Mouse (Mus musculus): ENCODE results near the gene Zfp811. TPM values are rescaled to one million over a fixed set of nuclear protein-coding genes. Genes with fewer than 3 reads are reported as not detected.
"Not testable (repeated sequence)": the region's sequence is repeated elsewhere in the genome, so short reads cannot be mapped to it uniquely, and the experiment has no call there.

Gene Zfp811
- 18.1 and 19.2 TPM in 2 replicates for polyA plus RNA-seq (2016; fragmentation: Nextera tagmentation; extraction: Ambion mirVana)

DNA sequence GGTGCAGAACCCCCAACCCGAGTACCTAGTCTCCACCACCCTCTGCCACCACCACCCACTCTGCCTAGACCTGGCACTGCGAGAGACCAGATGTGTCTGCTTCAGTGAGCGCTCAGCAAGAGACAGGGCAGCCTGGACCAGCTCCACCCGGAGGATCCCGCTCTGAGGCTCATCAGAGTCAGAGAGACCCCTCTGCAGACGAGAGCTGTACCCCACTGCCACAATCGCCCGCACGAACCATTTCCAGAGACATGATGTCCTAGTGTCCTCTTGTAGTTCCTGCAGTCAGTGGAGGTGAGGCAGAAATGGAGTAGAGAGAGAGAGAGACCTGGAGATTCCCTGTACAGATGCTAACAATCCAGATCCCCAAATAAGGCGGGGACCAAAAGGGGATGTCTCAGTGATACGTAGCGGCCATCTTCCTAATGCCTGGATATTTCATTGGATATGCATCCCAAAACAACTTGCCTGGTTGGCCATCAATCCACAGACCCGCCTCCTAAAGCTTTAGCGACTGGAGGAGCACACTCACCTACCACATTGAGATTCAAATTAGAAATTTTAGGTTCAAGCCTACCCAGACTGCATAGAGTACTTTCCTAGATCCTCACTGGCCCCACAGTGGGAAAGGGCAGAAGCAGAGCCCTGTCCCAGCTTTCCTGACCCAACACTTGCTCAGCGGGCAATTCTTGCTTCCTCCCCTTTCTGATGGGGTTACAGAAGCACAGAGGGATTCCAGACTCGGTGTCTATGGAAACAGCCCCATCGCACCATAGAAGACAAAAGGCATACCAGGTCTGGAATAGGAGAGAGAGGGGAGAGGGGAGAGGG lies at the start of gene Zfp811:
Gene Zfp811, minus strand, starts transcription at position 388 of the 831 bp plus-strand sequence.
- Histone ChIP-seq H3K36me3 (replicated peaks) (peaks cover 8% of the 10 kb centered on the region), H3K4me1 (peaks cover 49% of the 10 kb centered on the region), H3K27me3 (ENCODE audit: poor library complexity, severe bottlenecking) (no peaks in the 10 kb centered on the region), H3K27ac (peak within 1 kb of the TSS; percentile 93), H3K9me3 (no peaks in the 10 kb centered on the region), H3K4me3 (peak within 1 kb of the TSS; percentile 76)
- 0% methylated on average over 17 of the region's 17 CpGs for WGBS
- DNase-seq (ENCODE audit: extremely low spot score, low spot score): peak; percentile 77

DNA sequence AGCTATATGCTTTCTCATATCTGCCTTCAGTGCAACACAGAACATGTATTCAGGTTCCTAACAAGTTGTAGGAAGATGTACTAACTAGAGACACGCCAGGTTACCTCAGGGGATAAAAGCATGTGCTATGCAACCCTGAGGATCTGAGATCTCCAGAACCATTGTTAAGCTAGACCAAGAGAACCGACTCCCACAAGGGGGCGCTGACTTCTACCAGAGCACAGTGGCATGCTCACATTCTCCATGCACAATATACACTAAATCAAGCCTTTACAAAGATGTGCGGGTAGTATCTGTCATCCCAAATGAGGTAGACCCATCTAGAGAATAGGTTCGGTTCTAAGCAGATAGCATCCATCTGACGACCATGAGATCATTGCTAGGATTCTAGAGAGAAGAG lies 47.0 kb upstream of the Zfp811 start:
- H3K4me1 ChIP-seq; H3K27ac ChIP-seq; H3K9me3 ChIP-seq; H3K27me3 ChIP-seq (ENCODE audit: poor library complexity, severe bottlenecking); H3K36me3 ChIP-seq (replicated peaks); H3K4me3 ChIP-seq; DNase-seq (ENCODE audit: extremely low spot score, low spot score): not testable (repeated sequence)
- WGBS: 76% methylated on average over 4 of the region's 6 CpGs

DNA sequence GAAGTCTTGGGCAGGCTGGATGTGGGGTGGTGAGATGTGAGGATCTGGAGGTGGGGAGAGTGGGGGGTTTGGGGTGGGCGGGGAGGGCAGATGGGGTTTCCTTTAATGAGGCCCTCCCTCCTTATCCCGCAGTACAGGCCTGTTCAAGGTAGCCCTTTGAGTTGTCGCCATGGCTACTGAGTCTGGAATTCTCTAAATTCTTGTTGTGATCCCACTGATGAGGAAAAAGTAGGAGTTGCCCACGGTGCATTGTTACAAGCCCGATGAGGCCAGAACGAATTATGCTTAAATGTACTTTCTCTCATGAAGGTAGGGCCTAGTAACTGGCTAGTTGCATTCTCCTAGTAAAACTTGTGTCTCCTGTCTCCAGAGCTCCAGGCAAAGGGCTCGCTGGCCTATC lies 41.9 kb upstream of the Zfp811 start:
- Histone ChIP-seq H3K27me3 (ENCODE audit: poor library complexity, severe bottlenecking) (no peaks in the 10 kb centered on the region), H3K36me3 (replicated peaks) (no peaks in the 10 kb centered on the region), H3K9me3 (no peaks in the 10 kb centered on the region), H3K4me3 (no peak overlapping the region), H3K4me1 (peaks cover 10% of the 10 kb centered on the region), H3K27ac (peak overlapping the region; percentile 76)
- 40% methylated on average over 7 of the region's 7 CpGs for whole genome bisulfite sequencing
- peak; percentile 21 for DNase-seq (ENCODE audit: extremely low spot score, low spot score)

DNA sequence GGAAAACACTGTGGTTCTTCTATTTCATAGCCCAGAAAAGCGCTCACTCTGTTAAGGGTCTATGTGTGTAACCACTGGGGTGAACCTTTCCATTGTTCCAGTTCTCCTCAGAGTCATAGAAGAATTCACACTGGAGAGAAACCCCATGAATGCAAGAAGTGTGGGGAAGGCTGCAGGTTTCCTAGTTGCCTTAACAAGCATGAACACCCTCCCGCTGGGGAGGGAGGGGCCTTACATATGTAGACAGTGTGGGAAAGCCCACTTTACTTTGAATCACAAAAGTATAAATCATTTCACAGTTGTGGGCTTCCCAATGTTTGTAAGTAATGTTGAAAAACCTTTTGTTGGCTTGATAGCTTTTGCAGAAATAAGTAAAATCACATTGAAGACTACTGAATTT lies 31.7 kb upstream of the Zfp811 start:
- H3K4me1 ChIP-seq: peaks cover 11% of the 10 kb centered on the region
- H3K27me3 ChIP-seq (ENCODE audit: poor library complexity, severe bottlenecking): no peaks in the 10 kb centered on the region
- no peak for DNase-seq (ENCODE audit: extremely low spot score, low spot score)
- no peak overlapping the region for H3K27ac ChIP-seq
- H3K9me3 ChIP-seq: no peaks in the 10 kb centered on the region
- WGBS: 88% methylated on average over 2 of the region's 2 CpGs
- H3K36me3 ChIP-seq (replicated peaks): no peaks in the 10 kb centered on the region
- no peak overlapping the region for H3K4me3 ChIP-seq

DNA sequence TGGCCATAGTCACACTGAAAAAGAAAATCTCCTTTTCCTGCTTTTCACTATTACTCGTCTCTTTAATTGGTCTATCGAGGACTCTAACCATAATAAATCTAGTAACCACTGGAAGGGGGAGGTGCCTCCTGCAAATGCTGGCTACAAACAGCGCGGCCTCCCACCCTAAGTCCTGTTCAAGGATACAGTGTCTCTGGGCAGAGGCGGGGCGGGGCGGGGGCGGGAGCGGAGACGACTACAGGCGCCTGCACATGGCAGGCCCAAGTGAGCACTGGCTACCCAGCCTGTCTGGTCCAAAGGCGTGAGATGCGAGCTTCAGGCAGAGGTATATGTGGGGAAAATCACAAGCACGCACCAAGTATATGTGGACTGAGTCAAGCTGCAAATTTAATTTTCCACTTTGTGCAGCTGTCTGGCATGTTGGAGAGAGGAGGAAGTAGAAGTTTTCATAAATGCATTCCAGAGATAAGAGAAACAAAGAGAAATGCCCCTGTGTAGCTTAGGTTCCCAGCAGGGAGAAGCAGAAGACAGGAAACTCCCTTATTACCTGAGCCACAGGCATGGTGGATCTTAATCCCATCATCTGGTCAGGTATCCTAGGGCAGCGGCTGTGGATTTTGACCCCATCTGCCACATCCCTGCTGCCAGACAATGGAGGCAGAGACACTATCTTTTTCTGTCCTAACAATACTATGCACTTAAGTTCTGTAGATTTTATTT lies 29.5 kb upstream of the Zfp811 start:
- Histone ChIP-seq H3K36me3 (replicated peaks) (no peaks in the 10 kb centered on the region), H3K27me3 (ENCODE audit: poor library complexity, severe bottlenecking) (no peaks in the 10 kb centered on the region), H3K9me3 (no peaks in the 10 kb centered on the region), H3K4me1 (peaks cover 11% of the 10 kb centered on the region), H3K4me3 (no peak overlapping the region; the same call in 1 of the 2 replicates), H3K27ac (no peak overlapping the region)
- WGBS: 52% methylated on average over 15 of the region's 15 CpGs
- DNase-seq (ENCODE audit: extremely low spot score, low spot score): no peak

DNA sequence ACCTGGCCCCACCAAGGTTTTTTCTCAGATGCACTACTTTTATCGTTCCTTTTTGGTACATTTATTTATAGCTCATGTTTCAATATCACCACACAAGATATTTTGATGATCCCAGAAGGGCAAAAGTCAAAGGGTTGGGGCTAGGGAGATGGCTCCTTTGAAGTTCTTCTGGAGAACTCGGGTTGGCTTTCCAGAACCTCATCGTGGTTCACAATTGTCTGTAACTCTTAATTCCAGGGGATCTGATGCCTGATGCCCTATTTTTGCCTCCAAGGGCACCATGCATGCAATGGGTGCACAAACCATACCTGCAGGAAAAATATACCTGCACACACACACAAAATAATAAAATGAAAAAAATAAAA lies 20.7 kb upstream of the Zfp811 start:
- H3K4me3 ChIP-seq: peak overlapping the region; percentile 80
- no peaks in the 10 kb centered on the region for H3K27me3 ChIP-seq (ENCODE audit: poor library complexity, severe bottlenecking)
- H3K36me3 ChIP-seq (replicated peaks): peaks cover 19% of the 10 kb centered on the region
- H3K9me3 ChIP-seq: no peaks in the 10 kb centered on the region
- no peak for DNase-seq (ENCODE audit: extremely low spot score, low spot score)
- WGBS: 39% methylated on average over 3 of the region's 3 CpGs
- peak overlapping the region; percentile 95 for H3K27ac ChIP-seq
- peaks cover 14% of the 10 kb centered on the region for H3K4me1 ChIP-seq

DNA sequence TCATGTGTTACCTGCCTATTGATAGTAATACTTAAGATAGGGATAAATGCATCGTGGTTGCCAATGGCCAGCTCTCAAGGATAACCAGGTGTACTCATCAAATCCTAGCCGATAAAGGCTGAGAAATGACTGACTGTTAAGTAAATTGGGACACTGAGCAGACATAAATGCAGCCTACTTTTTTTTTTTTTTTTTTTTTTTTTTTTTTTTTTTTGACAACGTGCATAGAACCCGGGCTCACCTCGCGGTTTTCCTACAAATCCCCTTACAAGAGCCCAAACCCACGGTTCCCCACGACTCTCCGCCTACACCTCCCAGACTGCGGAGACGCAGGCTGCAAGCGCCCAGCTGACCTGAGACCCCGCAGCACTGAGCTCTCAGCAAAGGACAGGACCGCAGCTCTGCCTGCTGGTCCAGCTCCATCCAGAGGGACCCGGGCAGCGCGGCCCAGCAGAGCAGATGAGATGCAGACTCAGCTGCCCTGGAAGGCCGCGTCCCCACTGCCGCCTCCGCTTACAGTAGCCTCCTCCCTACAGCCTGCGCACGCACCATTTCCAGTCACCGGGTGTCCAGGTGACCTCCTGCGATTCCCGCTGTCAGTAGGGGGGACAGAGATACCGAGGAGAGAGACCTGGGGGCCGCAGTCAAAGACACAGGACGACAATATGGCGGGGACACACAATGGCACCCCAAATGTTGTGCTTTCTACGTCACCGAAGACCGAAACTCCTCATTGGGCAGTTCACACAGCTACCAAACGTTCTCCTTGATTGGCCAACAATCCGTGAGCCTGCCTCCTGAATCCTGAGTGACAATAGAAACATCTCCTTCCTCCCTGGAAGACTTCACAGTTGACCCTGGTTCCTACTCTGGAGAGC lies 20.0 kb upstream of the Zfp811 start, which contains the start of gene Zfp799:
Gene Zfp799, minus strand, starts transcription at position 722 of the 878 bp plus-strand sequence.
- peak; percentile 85 for DNase-seq (ENCODE audit: extremely low spot score, low spot score)
- Histone ChIP-seq H3K9me3 (no peaks in the 10 kb centered on the region), H3K27me3 (ENCODE audit: poor library complexity, severe bottlenecking) (no peaks in the 10 kb centered on the region), H3K27ac (peak within 1 kb of the TSS; percentile 95), H3K4me3 (peak within 1 kb of the TSS; percentile 80), H3K4me1 (peaks cover 14% of the 10 kb centered on the region), H3K36me3 (replicated peaks) (peaks cover 25% of the 10 kb centered on the region)
- WGBS: 3% methylated on average over 35 of the region's 35 CpGs

DNA sequence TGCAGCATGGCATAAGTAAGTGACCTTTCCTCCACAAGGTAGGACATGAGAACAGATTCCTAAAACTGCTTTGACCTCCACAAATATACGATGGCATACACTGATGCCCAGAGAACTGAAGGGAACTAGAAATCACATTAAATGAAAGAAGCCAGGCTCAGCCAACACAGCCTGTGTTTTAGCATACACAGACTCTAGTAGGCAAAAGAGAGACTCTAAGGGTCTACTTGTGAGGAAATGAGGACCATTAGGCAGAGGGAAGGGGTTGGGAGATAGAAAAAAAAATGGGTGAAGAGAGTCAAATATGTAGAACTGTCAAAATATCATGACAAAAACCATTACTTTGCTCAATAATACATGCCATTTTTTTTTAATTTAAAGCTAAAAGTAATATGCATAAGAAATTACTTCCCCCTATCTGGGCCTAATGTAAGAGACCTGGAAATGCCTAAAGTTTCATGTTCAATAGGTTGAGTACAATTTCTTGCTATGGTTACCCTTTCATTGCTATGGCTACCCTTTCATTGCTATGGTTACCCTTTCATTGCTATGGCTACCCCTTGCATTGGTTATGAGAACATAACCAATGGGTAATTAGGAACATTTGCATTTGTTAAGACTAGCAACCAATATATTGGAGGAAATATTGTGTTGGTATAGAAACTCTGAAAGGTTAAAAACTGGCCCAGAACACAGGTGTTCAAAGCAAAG lies 6.5 kb upstream of the Zfp811 start:
- no peaks in the 10 kb centered on the region for H3K27me3 ChIP-seq (ENCODE audit: poor library complexity, severe bottlenecking)
- WGBS: 100% methylated on average over 1 of the region's 1 CpGs
- H3K9me3 ChIP-seq: no peaks in the 10 kb centered on the region
- no peak for DNase-seq (ENCODE audit: extremely low spot score, low spot score)
- peaks cover 68% of the 10 kb centered on the region for H3K36me3 ChIP-seq (replicated peaks)
- peaks cover 15% of the 10 kb centered on the region for H3K4me1 ChIP-seq
- peak overlapping the region; percentile 56; the same call in 1 of the 2 replicates for H3K27ac ChIP-seq
- no peak overlapping the region for H3K4me3 ChIP-seq

DNA sequence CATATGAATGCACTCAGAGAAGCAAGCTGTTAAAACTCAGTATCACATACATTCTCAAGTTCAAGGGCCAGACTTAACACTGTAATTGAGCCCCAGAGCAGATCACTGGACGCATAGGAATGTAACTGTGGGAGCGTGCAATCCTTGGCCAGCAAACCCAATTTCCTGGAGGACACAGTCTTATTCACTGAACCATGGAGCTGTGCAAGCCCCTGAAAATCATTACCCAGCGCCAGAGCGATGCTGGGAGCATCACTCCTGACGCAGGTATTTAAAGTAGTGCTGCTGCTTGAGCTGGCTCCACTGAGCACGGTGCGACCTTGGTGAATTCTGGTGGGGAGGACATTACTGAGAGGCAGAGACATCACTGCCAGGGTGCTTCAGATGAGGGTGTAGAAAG lies 4.4 kb upstream of the Zfp811 start:
- Histone ChIP-seq H3K4me3 (no peak overlapping the region), H3K4me1 (peaks cover 36% of the 10 kb centered on the region), H3K9me3 (no peaks in the 10 kb centered on the region), H3K27ac (no peak overlapping the region), H3K27me3 (ENCODE audit: poor library complexity, severe bottlenecking) (no peaks in the 10 kb centered on the region), H3K36me3 (replicated peaks) (peaks cover 47% of the 10 kb centered on the region)
- no peak for DNase-seq (ENCODE audit: extremely low spot score, low spot score)
- 85% methylated on average over 7 of the region's 7 CpGs for WGBS

DNA sequence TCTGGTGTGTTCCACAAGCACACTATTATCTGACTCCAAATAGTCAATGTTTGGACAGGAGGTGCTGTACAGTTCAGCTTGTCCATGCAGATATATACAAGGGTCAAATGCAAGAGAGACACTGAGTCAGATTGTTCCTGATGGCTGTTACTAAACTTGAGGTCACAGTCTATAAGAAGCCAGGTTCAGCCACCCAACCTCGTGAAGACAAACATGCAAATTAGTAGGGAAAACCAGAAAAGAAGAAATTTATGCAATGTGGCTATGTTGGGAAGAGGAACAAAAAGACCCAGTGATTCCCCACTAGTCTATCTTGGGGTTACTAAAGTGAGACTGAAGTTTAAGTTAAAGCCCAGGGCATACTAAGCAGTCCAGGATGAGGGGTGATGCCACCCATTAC lies 917 bp upstream of the Zfp811 start:
- no peak for DNase-seq (ENCODE audit: extremely low spot score, low spot score)
- WGBS: 46% methylated on average over 1 of the region's 1 CpGs
- peak overlapping the region; percentile 76; the same call in 1 of the 2 replicates for H3K4me3 ChIP-seq
- no peaks in the 10 kb centered on the region for H3K9me3 ChIP-seq
- H3K4me1 ChIP-seq: peaks cover 49% of the 10 kb centered on the region
- H3K27ac ChIP-seq: peak overlapping the region; percentile 93
- peaks cover 16% of the 10 kb centered on the region for H3K36me3 ChIP-seq (replicated peaks)
- H3K27me3 ChIP-seq (ENCODE audit: poor library complexity, severe bottlenecking): no peaks in the 10 kb centered on the region

DNA sequence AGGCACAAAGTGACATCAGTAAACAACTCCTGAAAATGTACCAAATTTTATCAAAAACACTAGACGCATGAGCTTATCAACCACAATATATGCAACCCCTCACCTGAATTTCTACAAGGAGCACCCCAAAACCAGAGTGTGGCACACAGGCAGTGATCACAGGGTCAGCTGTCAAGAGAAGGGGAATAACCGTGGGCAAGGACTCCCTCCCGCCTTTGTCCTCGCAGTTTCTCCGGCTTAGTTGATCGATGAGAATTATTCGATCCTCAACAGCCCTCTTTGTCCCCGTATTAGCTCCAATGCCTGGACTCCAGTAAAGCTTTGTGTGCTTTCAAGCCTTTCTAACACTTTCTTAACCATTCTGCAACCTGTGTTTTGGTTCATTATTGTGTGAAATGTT lies 810 bp downstream of the Zfp811 start:
- Histone ChIP-seq H3K4me1 (peaks cover 49% of the 10 kb centered on the region), H3K4me3 (peak overlapping the region; percentile 76), H3K9me3 (no peaks in the 10 kb centered on the region), H3K27me3 (ENCODE audit: poor library complexity, severe bottlenecking) (no peaks in the 10 kb centered on the region), H3K36me3 (replicated peaks) (peaks cover 4% of the 10 kb centered on the region), H3K27ac (peak overlapping the region; percentile 93)
- 7% methylated on average over 8 of the region's 8 CpGs for WGBS
- DNase-seq (ENCODE audit: extremely low spot score, low spot score): no peak

DNA sequence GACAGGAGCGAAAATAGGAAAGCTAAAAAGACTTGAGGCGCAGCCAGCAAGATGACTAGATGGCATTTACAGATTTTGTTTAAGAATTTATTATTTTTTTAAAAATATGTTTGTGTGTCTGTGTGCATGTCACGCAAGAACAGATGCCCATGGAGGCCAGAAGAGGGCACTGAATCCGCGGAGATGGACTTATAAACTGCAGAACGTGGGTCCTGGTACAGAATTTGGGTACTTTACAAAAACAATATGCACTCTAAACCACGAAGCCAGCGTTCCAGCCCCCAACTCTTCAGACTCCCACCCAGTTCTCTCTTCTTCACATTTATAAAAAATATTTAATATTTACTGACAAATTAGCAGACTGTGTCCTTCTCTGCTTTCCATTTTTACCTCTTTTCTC lies 20.5 kb downstream of the Zfp811 start:
- H3K4me3 ChIP-seq: peak overlapping the region; percentile 95
- 75% methylated on average over 8 of the region's 8 CpGs for WGBS
- no peak for DNase-seq (ENCODE audit: extremely low spot score, low spot score)
- H3K4me1 ChIP-seq: peaks cover 23% of the 10 kb centered on the region
- peaks cover 25% of the 10 kb centered on the region for H3K36me3 ChIP-seq (replicated peaks)
- H3K27me3 ChIP-seq (ENCODE audit: poor library complexity, severe bottlenecking): no peaks in the 10 kb centered on the region
- H3K27ac ChIP-seq: peak overlapping the region; percentile 96; the same call in 1 of the 2 replicates
- 0 out of 2 replicates have a peak, but pooled peaks cover under 1% of the 10 kb centered on the region for H3K9me3 ChIP-seq
